Mouse (Mus musculus): Measurements from ENCODE around the gene Elp5. TPM values are rescaled to one million over a fixed set of nuclear protein-coding genes. Genes with fewer than 3 reads are reported as not detected.
"Not testable (repeated sequence)": the region's sequence is repeated elsewhere in the genome, so short reads cannot be mapped to it uniquely, and the experiment has no call there.

The Elp5 gene
- total RNA-seq, 2 experiments from 2014 or later = 63.1 to 64.6 TPM

DNA sequence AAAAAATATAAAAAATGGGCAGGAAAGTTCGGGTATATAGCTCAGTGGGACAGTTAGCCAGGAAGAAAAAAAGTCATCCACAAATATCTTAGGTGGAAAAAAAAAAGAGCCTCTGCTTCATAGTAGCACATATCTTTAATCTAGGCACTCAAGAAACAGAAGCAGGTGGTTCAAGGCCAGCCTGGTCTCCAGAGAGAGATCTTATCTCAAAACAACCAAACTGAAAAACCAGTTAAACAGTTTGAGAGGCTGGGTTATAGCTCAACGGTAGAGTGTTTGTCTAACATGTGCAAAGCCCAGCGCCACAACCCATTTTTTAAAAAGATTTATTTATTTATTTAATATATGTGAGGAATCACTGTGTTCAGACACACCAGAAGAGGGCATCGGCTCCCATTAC, 49.3 kb downstream of the Elp5 start:
- no peak for DNase-seq

DNA sequence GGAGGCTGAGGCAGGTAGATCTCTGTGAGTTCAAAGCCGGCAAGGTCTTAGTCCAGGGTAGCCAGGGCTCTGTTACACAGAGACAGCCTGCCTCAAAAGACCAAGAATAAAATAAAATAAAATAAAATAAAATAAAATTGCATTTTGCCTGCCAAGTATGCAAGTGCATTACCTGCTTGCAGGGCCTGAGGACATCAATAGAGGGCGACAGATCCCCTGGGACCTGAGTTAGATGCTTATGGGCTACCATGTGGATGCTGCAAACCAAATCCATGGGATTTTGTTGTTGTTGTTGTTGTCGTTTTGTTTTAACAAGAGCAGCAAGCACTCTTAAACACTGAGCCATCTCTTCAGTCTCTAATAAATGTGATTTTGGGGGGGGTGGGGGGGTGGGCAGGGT, 50.1 kb downstream of the Elp5 start:
- no peak for DNase-seq

DNA sequence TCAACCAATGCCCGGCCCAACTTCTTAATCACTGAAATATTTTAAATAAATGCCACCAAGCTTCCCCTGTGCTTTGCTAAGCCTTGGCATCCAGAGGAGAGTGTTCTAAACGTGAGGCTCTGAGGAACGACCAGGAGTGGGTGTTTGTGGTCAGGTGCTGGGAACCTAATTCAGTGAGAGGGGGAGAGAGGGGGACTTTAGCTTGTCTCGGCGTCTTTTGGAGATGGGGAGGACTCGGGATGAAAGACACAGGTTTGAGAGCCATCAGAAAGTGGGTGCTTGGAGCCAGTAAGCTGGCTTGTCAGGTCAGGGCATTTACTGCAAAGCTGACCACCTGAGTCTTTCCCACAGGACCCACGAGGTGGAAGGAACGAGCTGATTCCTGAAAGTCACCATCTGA, 50.5 kb downstream of the Elp5 start:
- DNase-seq = no peak

DNA sequence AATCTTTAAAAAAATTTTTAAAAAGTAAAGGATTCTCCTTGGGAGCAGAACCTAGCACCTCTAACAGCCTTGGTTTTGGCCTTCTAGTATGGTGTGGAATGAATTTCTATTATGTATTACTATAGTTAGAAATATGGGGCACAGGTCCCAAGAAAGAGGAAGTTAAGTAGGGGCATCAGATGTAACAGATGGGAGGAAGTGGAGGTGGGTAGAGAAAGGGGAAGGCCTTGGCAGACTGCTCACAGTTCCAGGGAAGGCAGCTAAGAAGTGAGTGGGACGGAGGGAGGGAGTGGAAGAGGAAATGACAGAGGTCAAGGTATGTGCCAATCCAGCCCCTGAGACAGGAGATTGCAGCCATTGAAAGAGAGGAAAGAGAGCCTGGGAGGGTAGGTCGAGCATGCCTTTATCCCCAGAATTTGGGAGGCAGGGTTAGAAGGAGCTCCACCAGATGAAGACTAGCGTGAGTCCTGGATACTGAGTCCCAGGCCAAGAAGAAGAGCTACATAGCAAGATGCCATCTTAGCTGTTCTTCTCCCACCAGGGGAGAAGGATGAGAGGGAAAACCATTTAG, 51.3 kb downstream of the Elp5 start:
- DNase-seq = no peak

DNA sequence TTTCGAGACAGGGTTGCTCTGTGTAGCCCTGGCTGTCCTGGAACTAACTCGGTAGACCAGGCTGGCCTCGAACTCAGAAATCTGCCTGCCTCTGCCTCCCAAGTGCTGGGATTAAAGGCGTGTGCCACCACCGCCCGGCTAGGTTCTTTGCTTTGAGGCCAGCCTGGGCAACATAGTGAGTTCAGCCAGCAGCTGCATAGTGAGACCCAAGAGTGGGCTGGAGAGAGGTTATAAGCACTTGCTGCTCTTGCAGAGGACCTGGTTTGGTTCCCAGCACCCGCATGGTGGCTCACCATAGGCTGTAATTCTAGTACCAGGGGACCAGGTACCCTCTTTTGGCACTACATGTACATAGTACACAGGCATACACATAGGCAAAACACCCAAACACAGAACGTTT, 52.1 kb downstream of the Elp5 start:
- not testable (repeated sequence) for DNase-seq

- no peak for DNase-seq
Measured at GRCm38 (mm10) chr11:69929712-69930111, 52.6 kb downstream of the Elp5 start.

GRCm38 (mm10) chr11:69927501-69927900, 54.8 kb downstream of the Elp5 start:
- no peak for DNase-seq

DNA sequence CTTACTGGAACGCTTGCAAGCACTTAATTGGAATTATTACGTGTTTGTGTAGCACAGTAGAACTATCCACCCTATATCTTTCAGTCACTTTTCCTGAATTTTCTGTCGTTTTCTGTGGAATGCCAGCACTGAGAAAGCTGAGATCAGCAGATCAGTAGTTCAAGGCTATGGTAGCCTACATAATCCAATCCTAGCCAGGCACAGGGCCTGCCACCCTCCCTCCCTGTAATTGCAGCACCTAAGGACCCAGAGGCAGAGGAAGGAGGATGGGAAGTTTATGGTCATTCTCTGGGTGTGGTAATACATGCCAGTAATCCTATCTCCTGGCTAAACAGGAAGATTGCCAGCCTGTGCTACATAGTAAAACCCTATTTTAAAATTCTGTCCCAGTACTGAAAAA, 59.5 kb downstream of the Elp5 start:
- no peak for DNase-seq

- no peak for DNase-seq
Measured at GRCm38 (mm10) chr11:69922012-69922756, 60.1 kb downstream of the Elp5 start.

- peak; percentile 100 for DNase-seq
Measured at GRCm38 (mm10) chr11:69921114-69922011, 61.0 kb downstream of the Elp5 start, which contains the start of gene Eif5a. TSS of gene Eif5a (minus strand) at chr11:69921958.

DNA sequence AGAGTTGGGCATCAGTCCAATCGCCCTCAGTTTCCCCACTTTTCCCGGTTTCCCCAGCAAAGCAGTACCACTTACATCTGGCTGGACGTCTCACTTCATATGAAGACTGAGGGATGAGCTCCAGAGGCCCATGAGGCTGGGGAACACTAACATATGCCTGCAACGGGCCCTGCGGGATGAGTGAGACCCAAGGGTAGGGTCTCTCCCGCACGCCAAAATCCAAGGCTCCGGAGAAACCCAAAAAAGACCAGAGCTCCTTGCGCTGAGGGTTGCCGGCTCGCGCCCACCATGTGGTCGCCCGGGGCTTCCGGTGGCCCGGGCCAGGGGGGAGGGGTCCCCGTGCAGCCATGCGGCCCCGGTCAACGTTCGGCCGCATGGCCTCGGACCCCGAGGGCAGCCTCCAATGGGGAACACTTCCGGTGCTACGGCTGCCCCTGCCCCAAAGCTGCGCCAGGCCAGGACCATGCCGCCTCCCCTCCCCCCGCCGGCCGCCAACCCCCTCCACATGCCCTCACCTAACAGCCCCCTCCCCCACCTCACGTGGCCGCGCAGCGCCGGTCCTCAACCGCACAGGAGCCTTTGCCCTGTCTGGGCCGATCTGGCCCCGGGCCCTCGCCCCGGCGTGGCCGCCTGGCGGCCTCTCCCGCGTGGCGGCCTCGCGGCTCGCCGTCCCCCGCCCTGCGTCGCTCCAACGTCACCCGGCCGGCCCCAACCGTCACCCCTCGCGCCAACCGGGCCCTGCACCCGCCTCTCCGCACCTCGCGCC, 61.9 kb downstream of the Elp5 start:
- peak; percentile 68 for DNase-seq

DNA sequence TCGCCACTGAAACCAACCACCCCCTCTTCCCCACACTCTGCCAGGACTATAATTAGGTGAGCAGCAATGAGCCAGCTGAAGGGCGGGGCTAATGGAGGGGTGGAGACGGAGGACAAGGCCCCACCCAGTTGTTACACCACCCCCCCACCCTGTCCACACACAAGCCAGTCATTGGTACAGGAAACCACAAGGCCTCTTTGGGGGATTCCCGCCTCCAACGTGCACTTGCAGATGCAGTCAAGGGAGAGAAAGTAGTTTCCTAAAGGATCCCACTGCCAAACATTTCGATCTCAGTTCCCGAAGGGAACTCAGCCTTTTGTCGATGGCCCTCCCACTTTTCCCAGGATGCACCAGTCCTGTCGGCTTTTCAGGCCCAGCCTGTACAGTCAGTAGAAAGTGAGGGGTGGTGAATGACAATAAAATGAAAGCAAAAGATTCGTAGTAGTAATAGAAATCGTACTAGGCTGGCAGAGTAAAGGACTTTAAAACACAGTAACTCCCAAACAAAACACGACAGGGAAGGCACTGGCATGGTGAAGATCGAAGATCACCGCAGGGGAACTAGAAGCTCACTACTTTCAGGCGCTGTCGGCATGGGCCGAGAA, 62.6 kb downstream of the Elp5 start:
- peak; percentile 88 for DNase-seq

DNA sequence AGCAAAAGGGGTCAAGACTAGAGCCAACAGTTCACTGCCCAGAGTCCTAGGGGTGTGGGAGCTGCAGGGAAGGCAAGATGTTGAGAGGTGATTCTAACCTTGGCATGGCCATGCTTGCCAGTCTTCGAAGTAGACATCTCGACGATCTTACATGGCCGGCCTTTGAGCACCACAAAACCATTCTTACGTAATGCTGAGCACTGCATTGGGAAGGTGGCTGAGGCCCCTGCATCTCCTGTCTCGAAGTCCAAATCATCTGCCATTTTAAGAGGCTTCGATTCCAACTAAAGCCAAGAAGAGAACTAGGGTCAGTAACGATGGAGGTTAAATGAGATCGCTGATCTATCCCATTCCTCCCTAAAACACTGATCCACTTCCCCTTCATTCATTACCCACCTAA, 63.3 kb downstream of the Elp5 start:
- DNase-seq = no peak

Small RNAs within 50 kb of the gene (microRNA-seq; reads per million reads assigned to microRNA genes)
- gene Gm44349 = 0.35 to 0.41 reads per million in 2 experiments
- gene Mir324 = 3,784 to 4,095 reads per million in 2 experiments

Other genes starting within 250 kb of the Elp5 start
- gene Polr2a, start 223.9 kb downstream of the Elp5 start, total RNA-seq (2021) = 10 to 100 TPM; 53.7 TPM
- gene Slc35g3, start 220.5 kb downstream of the Elp5 start, total RNA-seq (2021) = not detected
- gene Zbtb4, start 216.6 kb downstream of the Elp5 start, total RNA-seq (2021) = 10 to 100 TPM; 34.1 to 36.8 TPM
- gene Chrnb1, start 186.6 kb downstream of the Elp5 start, total RNA-seq (2021) = 1 to 10 TPM; 3.1 to 5.1 TPM
- 1 to 10 TPM; 3.1 to 3.7 TPM for gene Fgf11, start 180.7 kb downstream of the Elp5 start, total RNA-seq (2021)
- gene Tmem102, start 176.9 kb downstream of the Elp5 start, total RNA-seq (2021) = under 1 TPM; 0.60 to 0.92 TPM
- gene Gm39566, start 167.2 kb downstream of the Elp5 start, total RNA-seq (2021) = not detected
- not detected for gene Spem2, start 164.1 kb downstream of the Elp5 start, total RNA-seq (2021)
- gene Spem1, start 160.3 kb downstream of the Elp5 start, total RNA-seq (2021) = not detected
- gene Nlgn2, start 144.7 kb downstream of the Elp5 start, total RNA-seq (2021) = 10 to 100 TPM; 11.0 to 11.6 TPM
- 100 to 1,000 TPM; 143 to 166 TPM for gene Tmem256, start 144.0 kb downstream of the Elp5 start, total RNA-seq (2021)
- gene Plscr3, start 136.1 kb downstream of the Elp5 start, total RNA-seq (2021) = 10 to 100 TPM; 59.7 to 59.9 TPM
- gene Tnk1, start 123.8 kb downstream of the Elp5 start, total RNA-seq (2021) = not detected
- not detected for gene Tmem95, start 104.5 kb downstream of the Elp5 start, total RNA-seq (2021)
- 1 to 10 TPM; 3.3 TPM for gene Kctd11, start 101.1 kb downstream of the Elp5 start, total RNA-seq (2021)
- gene Acap1, start 87.0 kb downstream of the Elp5 start, total RNA-seq (2021) = 1 to 10 TPM; 2.8 to 3.2 TPM
- 1 to 10 TPM; 5.2 to 6.2 TPM for gene 2810408A11Rik, start 81.5 kb downstream of the Elp5 start, total RNA-seq (2021)
- 10 to 100 TPM; 45.8 to 48.5 TPM for gene Neurl4, start 81.4 kb downstream of the Elp5 start, total RNA-seq (2021)
- 10 to 100 TPM; 29.6 to 33.0 TPM for gene Gps2, start 68.6 kb downstream of the Elp5 start, total RNA-seq (2021)
- 100 to 1,000 TPM; 550 to 556 TPM for gene Eif5a, start 60.6 kb downstream of the Elp5 start, total RNA-seq (2021)
- 10 to 100 TPM; 24.8 to 35.7 TPM for gene Ybx2, start 46.7 kb downstream of the Elp5 start, total RNA-seq (2021)
- 100 to 1,000 TPM in 1 of 2 experiments, 10 to 100 TPM in 1; 97.9 to 101 TPM for gene Slc2a4, start 34.3 kb downstream of the Elp5 start, total RNA-seq (2021)
- under 1 TPM in 1 of 2 experiments, not detected in 1; 0.76 TPM for gene Cldn7, start 17.7 kb downstream of the Elp5 start, total RNA-seq (2021)
- 100 to 1,000 TPM; 132 to 144 TPM for gene Ctdnep1, start 1.4 kb downstream of the Elp5 start, total RNA-seq (2021)
- gene Gabarap, start 8.6 kb upstream of the Elp5 start, total RNA-seq (2021) = 100 to 1,000 TPM; 271 TPM
- gene Phf23, start 13.3 kb upstream of the Elp5 start, total RNA-seq (2021) = 10 to 100 TPM; 25.0 to 30.3 TPM
- 10 to 100 TPM; 13.1 to 14.0 TPM for gene Dvl2, start 18.1 kb upstream of the Elp5 start, total RNA-seq (2021)
- gene Acadvl, start 32.9 kb upstream of the Elp5 start, total RNA-seq (2021) = 100 to 1,000 TPM; 862 to 957 TPM
- gene Dlg4, start 34.4 kb upstream of the Elp5 start, total RNA-seq (2021) = 10 to 100 TPM; 13.2 to 15.5 TPM
- gene Asgr1, start 71.6 kb upstream of the Elp5 start, total RNA-seq (2021) = not detected
- not detected for gene Asgr2, start 110.1 kb upstream of the Elp5 start, total RNA-seq (2021)
- gene Mgl2, start 147.8 kb upstream of the Elp5 start, total RNA-seq (2021) = under 1 TPM; 0.29 to 0.50 TPM
- under 1 TPM; 0.60 to 0.99 TPM for gene Clec10a, start 173.7 kb upstream of the Elp5 start, total RNA-seq (2021)
- under 1 TPM in 1 of 2 experiments, not detected in 1; 0.43 TPM for gene Slc16a11, start 230.2 kb upstream of the Elp5 start, total RNA-seq (2021)
- 1 to 10 TPM; 6.3 to 6.5 TPM for gene Slc16a13, start 238.5 kb upstream of the Elp5 start, total RNA-seq (2021)
- gene Bcl6b, start 247.3 kb upstream of the Elp5 start, total RNA-seq (2021) = 10 to 100 TPM; 47.0 to 53.6 TPM